ENCODE assay signal across 18 mouse cellular contexts in the genomic region with DNA sequence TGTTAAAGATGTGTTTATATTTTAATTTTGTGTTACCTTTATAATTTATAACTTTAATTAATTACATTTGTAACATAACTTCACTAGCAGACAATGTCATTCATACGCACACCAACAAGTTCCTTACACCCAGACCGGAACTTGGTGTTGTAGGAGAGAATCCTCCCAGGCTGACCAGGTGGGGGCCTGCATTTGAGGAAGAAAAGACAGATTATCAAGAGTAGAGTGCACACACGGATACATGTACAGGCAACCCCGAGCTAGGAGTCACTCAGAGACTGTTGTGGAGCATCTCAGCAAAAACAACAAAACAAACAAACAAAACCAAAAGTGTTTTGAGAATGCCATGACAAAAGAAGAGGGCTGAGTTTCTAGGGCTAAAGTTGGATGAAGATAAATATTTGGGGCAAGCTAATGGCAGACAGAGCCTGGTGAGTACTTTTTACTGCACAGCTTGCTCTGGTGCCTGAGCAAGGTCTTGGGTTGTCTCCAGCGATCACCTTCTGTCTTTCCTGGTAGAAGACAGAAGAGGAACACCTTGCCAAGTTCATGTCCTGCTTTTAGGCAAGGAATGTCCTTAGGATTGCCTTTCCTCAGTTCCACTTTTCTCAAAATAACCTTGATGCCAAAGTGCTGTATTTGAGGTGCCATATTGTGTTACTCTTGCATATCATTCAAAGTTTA.
DNase-seq lines count a peak whose midpoint lies in the region; ATAC-seq and TF ChIP-seq lines count a peak whose summit lies in the region.
"Had no signal": no experiment of that assay in that cellular context is flagged by ENCODE, and none has a peak within 500 bp of the region (broad histone marks: within the 10 kb centered on the region; RNA-seq: fewer than 3 reads in every experiment).

No protein-coding gene starts in this region.

- no peak overlapping the region for H3K4me3 ChIP-seq in MEL (ENCODE audit: control insufficient read depth in 1 of 2, insufficient read depth in 1 of 2, low read depth in 2 of 2, low read length in 2 of 2)
- no peak overlapping the region for H3K4me3 ChIP-seq in cerebellum, adult 2 months (replicated peaks; ENCODE audit: insufficient read depth, low read depth, low read length)
- H3K4me3 ChIP-seq in forebrain, embryonic 13.5 days: no peak overlapping the region
- H3K4me3 ChIP-seq: embryonic facial prominence, embryonic 12.5 days; heart, embryonic 12.5 days; hindbrain, embryonic 15.5 days had no signal

- no peak for TF ChIP-seq POLR2A in MEL (IDR thresholded peaks at IDR 0.05; ENCODE audit: control insufficient read depth in 1 of 2, insufficient read depth in 1 of 2, low read depth in 1 of 2, low read length in 2 of 2, poor library complexity in 1 of 2)
- TF ChIP-seq POLR2A in cerebellum, adult 2 months (IDR thresholded peaks at IDR 0.05; ENCODE audit: borderline replicate concordance, insufficient read depth, low read length): no peak

- H3K27me3 ChIP-seq in MEL (ENCODE audit: control insufficient read depth in 1 of 2, insufficient read depth in 2 of 2, low read length in 2 of 2): no peaks in the 10 kb centered on the region
- no peaks in the 10 kb centered on the region for H3K27me3 ChIP-seq in cerebellum, adult 2 months (ENCODE audit: control insufficient read depth, insufficient read depth, low read length)
- no peaks in the 10 kb centered on the region for H3K27me3 ChIP-seq in forebrain, embryonic 13.5 days
- H3K27me3 ChIP-seq: embryonic facial prominence, embryonic 12.5 days; heart, embryonic 12.5 days; hindbrain, embryonic 15.5 days had no signal

- no peak for TF ChIP-seq CTCF in MEL (IDR thresholded peaks at IDR 0.05 in 2 of 3, conservative IDR thresholded peaks at IDR 0.05 in 1 of 3; ENCODE audit: control insufficient read depth in 1 of 3, insufficient read depth in 1 of 3, low read depth in 2 of 3, low read length in 3 of 3, poor library complexity in 1 of 3, severe bottlenecking in 1 of 3)
- TF ChIP-seq CTCF in cerebellum, adult 2 months (IDR thresholded peaks at IDR 0.05; ENCODE audit: borderline replicate concordance, insufficient read depth, low read depth, low read length): no peak

- H3K36me3 ChIP-seq in MEL (ENCODE audit: control insufficient read depth in 1 of 2, insufficient read depth in 2 of 2, low read length in 2 of 2): peaks cover 0 to 44% of the 10 kb centered on the region in 2 experiments; a peak in 2 of 4 replicates
- no peaks in the 10 kb centered on the region for H3K36me3 ChIP-seq in forebrain, embryonic 13.5 days (ENCODE audit: poor library complexity, severe bottlenecking)
- H3K36me3 ChIP-seq: embryonic facial prominence, embryonic 12.5 days; heart, embryonic 12.5 days; hindbrain, embryonic 15.5 days had no signal

- peak; percentile 57 for DNase-seq in MEL (ENCODE audit: low read depth, low spot score)
- DNase-seq in brain, adult 2 months (ENCODE audit: low read depth, low spot score): peak; percentile 97
- peak; percentile 79 to 95 for DNase-seq in cerebellum, adult 2 months
- peak; percentile 73 to 78 for DNase-seq in cerebellum, postnatal 10 days
- DNase-seq in thymus, adult 18-20 months: no peak
- DNase-seq in lung, adult 18-20 months: no peak
- DNase-seq: adrenal gland, adult 8-10 months; adrenal gland, postnatal 36 days; forebrain, postnatal 0 days; gastrocnemius, postnatal 14 days; heart, postnatal 36 days; kidney, adult 2 months had no signal

- no peaks in the 10 kb centered on the region for H3K9me3 ChIP-seq in MEL (replicated peaks; ENCODE audit: insufficient read depth, low read length)
- no peaks in the 10 kb centered on the region for H3K9me3 ChIP-seq in forebrain, embryonic 13.5 days (replicated peaks)
- H3K9me3 ChIP-seq: embryonic facial prominence, embryonic 12.5 days; heart, embryonic 12.5 days; hindbrain, embryonic 15.5 days had no signal

- no peak for ATAC-seq in forebrain, embryonic 13.5 days
- no peak for ATAC-seq in megakaryocyte, adult 5-6 weeks (ENCODE audit: poor library complexity, severe bottlenecking)
- ATAC-seq: forebrain, postnatal 0 days; intestine, embryonic 16.5 days had no signal

- no peaks in the 10 kb centered on the region for H3K79me2 ChIP-seq in MEL (ENCODE audit: control insufficient read depth, insufficient read depth, low read length, poor library complexity)

- TF ChIP-seq RAD21 in MEL (IDR thresholded peaks at IDR 0.05; ENCODE audit: low read depth, low read length): no peak

- H3K4me2 ChIP-seq in forebrain, embryonic 13.5 days: no peak overlapping the region
- H3K4me2 ChIP-seq: embryonic facial prominence, embryonic 12.5 days; heart, embryonic 12.5 days; hindbrain, embryonic 15.5 days had no signal

- H3K4me1 ChIP-seq in MEL (ENCODE audit: control insufficient read depth in 1 of 2, insufficient read depth in 2 of 2, low read length in 2 of 2): peaks cover 34 to 44% of the 10 kb centered on the region in 2 experiments
- H3K4me1 ChIP-seq in cerebellum, adult 2 months (ENCODE audit: control insufficient read depth, insufficient read depth, low read length): peaks cover 12% of the 10 kb centered on the region
- H3K4me1 ChIP-seq in forebrain, embryonic 13.5 days: no peaks in the 10 kb centered on the region
- H3K4me1 ChIP-seq: embryonic facial prominence, embryonic 12.5 days; hindbrain, embryonic 15.5 days had no signal

- peak; percentile 26 to 35; a peak in 1 of 4 replicates for TF ChIP-seq EP300 in MEL (IDR thresholded peaks at IDR 0.05; ENCODE audit: low read depth in 1 of 2, low read length in 2 of 2)

- peak overlapping the region; percentile 21 for H3K27ac ChIP-seq in MEL (ENCODE audit: control insufficient read depth, low read depth, low read length)
- H3K27ac ChIP-seq in cerebellum, adult 2 months (ENCODE audit: insufficient read depth, low read length): peak overlapping the region; percentile 43; the same call in 1 of the 2 replicates
- no peak overlapping the region for H3K27ac ChIP-seq in forebrain, embryonic 13.5 days
- H3K27ac ChIP-seq: embryonic facial prominence, embryonic 12.5 days; hindbrain, embryonic 15.5 days had no signal

- no peak overlapping the region for H3K9ac ChIP-seq in MEL (ENCODE audit: control insufficient read depth, low read depth, low read length, poor library complexity, severe bottlenecking)
- no peak overlapping the region for H3K9ac ChIP-seq in forebrain, embryonic 13.5 days
- H3K9ac ChIP-seq: embryonic facial prominence, embryonic 12.5 days; forebrain, postnatal 0 days; heart, embryonic 12.5 days; hindbrain, embryonic 15.5 days had no signal

- 34% methylated on average over 5 of the region's 5 CpGs for WGBS in cerebellum, adult 2 months
- WGBS in forebrain, embryonic 13.5 days: 91% methylated on average over 5 of the region's 5 CpGs

TF ChIP-seq in MEL, 35 proteins besides CTCF, POLR2A, EP300 and RAD21:
- TF ChIP-seq POLR2AphosphoS5 (IDR thresholded peaks at IDR 0.05; ENCODE audit: borderline replicate concordance, low read depth, low read length) (no peak), ETS1 (IDR thresholded peaks at IDR 0.05; ENCODE audit: low read depth, low read length) (0 out of 2 replicates have a peak, but pooled peaks have one; percentile 26), CHD1 (IDR thresholded peaks at IDR 0.05; ENCODE audit: low read depth, low read length) (no peak)

Comparison
In these comparisons a context has a peak if more than half of its experiments do, and no peak if none do; other contexts are left out.
1. DNase-seq: peak in MEL (single experiment), brain, adult 2 months (single experiment), cerebellum, adult 2 months (2 of 2) and cerebellum, postnatal 10 days (2 of 2); none in thymus, adult 18-20 months (0 of 2) and lung, adult 18-20 months (0 of 2).